Mouse (Mus musculus) liver, embryonic 11.5 days (tissue): ENCODE data around the gene Cwf19l1. TPM values are rescaled to one million over a fixed set of nuclear protein-coding genes. Genes with fewer than 3 reads are reported as not detected.
A peak's percentile ranks its signal among the peaks of the same experiment; 100 is the strongest.
"Not testable (repeated sequence)": the region's sequence is repeated elsewhere in the genome, so short reads cannot be mapped to it uniquely, and the experiment has no call there.

Experiments
- ATAC-seq: fragments of 200-750 bp; cut with Nextera tagmentation; replicated peaks from 2 replicates; pipeline ENCODE4 v1.8.0; 2017; ENCODE audit warnings: moderate number of reproducible peaks, mild to moderate bottlenecking, moderate TSS enrichment, moderate library complexity; ENCODE audit not compliant: low FRiP score
- DNase-seq: peaks from one replicate; pipeline ENCODE4 v3.0.0-alpha.2; 2017; ENCODE audit warnings: low spot score
- H3K27ac ChIP-seq: fragments of 300-500 bp; sonication (generic); 2 replicates; pipeline ENCODE4 v1.5.1; 2014; ENCODE audit warnings: mild to moderate bottlenecking, low read depth, low read length, control low read depth
- H3K27me3 ChIP-seq: fragments of 300-500 bp; sonication (generic); replicated peaks from 2 replicates; pipeline ENCODE4 v1.6.1; 2014; ENCODE audit warnings: low read length, mixed read lengths; ENCODE audit not compliant: control insufficient read depth, insufficient read depth
- H3K36me3 ChIP-seq: fragments of 300-500 bp; sonication (generic); 2 replicates; pipeline ENCODE4 v1.6.1; 2014; ENCODE audit warnings: mild to moderate bottlenecking, low read length, moderate library complexity, mixed read lengths; ENCODE audit not compliant: control insufficient read depth, insufficient read depth
- H3K4me1 ChIP-seq: fragments of 300-500 bp; sonication (generic); replicated peaks from 2 replicates; pipeline ENCODE4 v1.6.1; 2014; ENCODE audit warnings: low read length, mixed read lengths; ENCODE audit not compliant: control insufficient read depth, insufficient read depth
- H3K4me2 ChIP-seq: fragments of 300-500 bp; sonication (generic); 2 replicates; pipeline ENCODE4 v1.6.1; 2014; ENCODE audit warnings: mild to moderate bottlenecking, control low read depth, moderate library complexity
- H3K4me3 ChIP-seq: fragments of 300-500 bp; sonication (generic); 2 replicates; pipeline ENCODE4 v1.5.1; 2014; ENCODE audit warnings: low read depth, low read length, control low read depth
- H3K9ac ChIP-seq: fragments of 300-500 bp; sonication (generic); 2 replicates; pipeline ENCODE4 v1.6.1; 2014; ENCODE audit warnings: low read depth, low read length, control low read depth
- H3K9me3 ChIP-seq: fragments of 300-500 bp; sonication (generic); 2 replicates; pipeline ENCODE4 v1.6.1; 2016; ENCODE audit warnings: low read length, inconsistent platforms, mixed read lengths; ENCODE audit not compliant: control insufficient read depth
- WGBS: fragments of 180-500 bp; shearing (Covaris S2); extraction: QIAGEN DNeasy Blood & Tissue Kit; methylation state at CpG from one replicate; pipeline ENCODE4 v1.1.7; 2014; 5-methylcytosine and 5-hydroxymethylcytosine counted together
- polyA plus RNA-seq: library from polyadenylated mRNA; unstranded; fragments of >200 nt; fragmentation: Nextera tagmentation; extraction: Ambion mirVana; gene quantifications from 2 replicates; pipeline ENCODE4 v1.2.1, GENCODE M21; 2014

Cwf19l1 gene
- polyA plus RNA-seq, 1 experiment from 2014 or later, result 42.3 TPM

DNA sequence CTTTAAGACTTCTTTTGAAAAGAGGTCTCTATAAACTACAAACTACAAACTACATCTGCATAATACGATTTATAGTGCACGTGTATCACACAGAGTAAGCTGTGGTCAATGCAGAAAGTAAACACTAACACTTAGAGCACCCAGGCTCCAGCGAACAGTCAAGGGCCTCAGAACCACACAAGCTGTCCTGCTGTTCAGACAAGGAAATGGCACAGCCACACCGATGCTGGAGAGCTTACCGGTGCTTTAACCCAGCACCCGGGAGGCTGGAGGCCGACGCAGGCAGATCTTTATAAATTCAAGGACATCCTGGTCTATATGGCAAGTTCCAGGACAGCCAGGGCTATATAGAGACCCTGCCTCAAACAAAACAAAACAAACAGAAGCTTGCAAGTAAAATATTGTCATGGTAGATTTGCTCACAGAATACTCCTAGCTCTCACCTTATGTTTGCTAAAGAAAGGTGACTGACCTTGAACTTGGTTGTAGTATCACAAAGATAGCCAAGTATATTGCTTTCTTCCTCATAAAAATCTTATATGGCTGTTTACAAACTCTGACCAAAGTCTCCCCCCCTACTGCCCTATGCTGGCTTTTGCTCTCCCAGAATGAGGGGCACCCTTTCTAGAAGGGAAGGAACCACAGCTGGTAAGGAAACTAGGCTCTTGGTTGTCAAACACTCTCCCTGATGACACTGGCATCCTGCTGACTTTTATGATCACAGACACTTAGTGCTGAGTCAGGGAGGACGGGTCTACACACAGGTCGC lies 7.8 kb downstream of the Cwf19l1 start:
- Histone ChIP-seq H3K4me2 (no peak overlapping the region), H3K36me3 (peaks cover 40% of the 10 kb centered on the region), H3K27ac (no peak overlapping the region), H3K4me1 (no peaks in the 10 kb centered on the region), H3K9ac (no peak overlapping the region), H3K9me3 (no peaks in the 10 kb centered on the region), H3K27me3 (no peaks in the 10 kb centered on the region), H3K4me3 (no peak overlapping the region)
- ATAC-seq (no peak), DNase-seq (no peak)
- 89% methylated on average over 10 of the region's 10 CpGs for WGBS

DNA sequence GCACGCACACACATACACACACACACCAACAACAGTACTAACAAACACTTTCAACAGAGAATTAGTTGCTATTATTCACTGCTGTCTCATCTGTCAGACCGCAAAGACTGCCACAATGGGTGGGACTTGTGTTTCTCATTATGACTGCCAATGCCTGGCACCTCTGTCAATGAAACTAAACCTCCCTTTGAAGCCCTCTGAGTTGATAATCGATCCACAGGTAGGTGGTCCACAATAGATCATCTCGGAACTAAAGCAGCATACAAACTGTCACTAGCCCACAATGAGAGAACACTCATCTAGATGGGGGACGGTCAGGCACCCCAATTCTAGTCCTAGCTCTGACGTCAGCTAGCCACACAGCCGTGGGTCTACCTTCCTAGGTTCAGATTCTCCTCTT lies 14.5 kb downstream of the Cwf19l1 start:
- WGBS, result 91% methylated on average over 7 of the region's 7 CpGs
- Histone ChIP-seq H3K9ac (no peak overlapping the region), H3K4me3 (no peak overlapping the region), H3K27me3 (no peaks in the 10 kb centered on the region), H3K27ac (no peak overlapping the region), H3K36me3 (peaks cover 39% of the 10 kb centered on the region), H3K4me1 (no peaks in the 10 kb centered on the region), H3K4me2 (no peak overlapping the region), H3K9me3 (no peaks in the 10 kb centered on the region)
- DNase-seq (no peak), ATAC-seq (no peak)

DNA sequence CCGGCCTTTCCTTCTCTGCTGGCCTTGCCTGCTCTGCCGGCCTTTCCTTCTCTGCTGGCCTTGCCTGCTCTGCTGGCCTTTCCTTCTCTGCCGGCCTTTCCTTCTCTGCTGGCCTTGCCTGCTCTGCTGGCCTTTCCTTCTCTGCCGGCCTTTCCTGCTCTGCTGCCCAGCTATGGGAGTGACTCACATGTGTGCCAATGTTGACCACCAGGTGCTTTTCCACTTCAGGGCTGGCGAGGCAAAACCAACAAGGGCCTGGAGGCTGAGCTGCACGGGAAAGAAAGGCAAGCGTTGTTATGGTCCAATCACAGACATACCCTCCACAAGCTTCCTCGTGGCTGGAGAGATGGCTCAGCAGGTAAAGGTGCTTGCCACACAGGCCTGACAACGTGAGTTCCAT lies 15.0 kb downstream of the Cwf19l1 start:
- H3K36me3 ChIP-seq, result peaks cover 39% of the 10 kb centered on the region
- H3K27ac ChIP-seq, H3K4me1 ChIP-seq, H3K9me3 ChIP-seq, DNase-seq, H3K9ac ChIP-seq, ATAC-seq, H3K4me2 ChIP-seq, H3K27me3 ChIP-seq, H3K4me3 ChIP-seq: not testable (repeated sequence)
- 91% methylated on average over 7 of the region's 9 CpGs for WGBS

DNA sequence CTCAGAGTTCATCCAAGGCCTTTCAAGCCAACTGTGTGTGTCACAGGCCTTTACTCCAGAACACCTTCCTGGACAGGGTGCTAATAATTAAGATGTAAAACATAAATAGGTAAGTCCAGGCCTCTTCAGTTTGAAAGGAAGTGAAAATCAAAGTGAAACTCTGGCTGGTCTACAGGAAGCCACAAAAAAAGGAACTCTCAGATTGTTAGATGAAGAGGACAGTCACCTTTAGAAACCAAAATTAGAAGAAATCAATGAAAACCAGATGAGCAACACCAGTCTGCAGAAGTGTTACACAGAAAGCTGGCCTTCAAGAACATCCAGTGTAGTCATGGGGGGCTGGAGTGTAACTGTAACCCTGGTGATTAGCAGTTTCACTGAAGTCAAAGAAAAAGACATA lies 17.9 kb downstream of the Cwf19l1 start:
- no peaks in the 10 kb centered on the region for H3K27me3 ChIP-seq
- ATAC-seq, result no peak
- no peak overlapping the region for H3K4me3 ChIP-seq
- DNase-seq, result no peak
- H3K9me3 ChIP-seq, result no peaks in the 10 kb centered on the region
- no peaks in the 10 kb centered on the region for H3K4me1 ChIP-seq
- no peak overlapping the region for H3K27ac ChIP-seq
- H3K4me2 ChIP-seq, result no peak overlapping the region
- H3K9ac ChIP-seq, result no peak overlapping the region
- H3K36me3 ChIP-seq, result peaks cover 33% of the 10 kb centered on the region

DNA sequence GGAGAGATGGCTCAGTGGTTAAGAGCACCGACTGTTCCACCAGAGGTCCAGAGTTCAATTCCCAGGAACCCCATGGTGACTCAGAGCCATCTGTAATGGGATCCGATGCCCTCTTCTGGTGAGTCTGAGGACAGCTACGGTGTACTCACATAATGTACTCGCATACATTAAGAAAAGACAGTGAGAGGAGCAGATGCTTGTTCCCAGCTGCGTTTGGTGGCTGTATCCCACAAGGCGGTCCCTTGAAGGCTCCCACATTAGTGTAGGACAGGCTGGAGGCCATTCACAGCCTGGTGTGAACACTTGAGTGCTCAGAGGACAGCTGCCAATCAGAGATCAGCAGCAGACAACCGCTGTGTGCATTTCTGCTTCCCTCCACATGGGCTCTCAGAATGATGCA lies 24.0 kb downstream of the Cwf19l1 start:
- Histone ChIP-seq H3K4me2 (no peak overlapping the region), H3K9ac (no peak overlapping the region), H3K27ac (no peak overlapping the region), H3K27me3 (no peaks in the 10 kb centered on the region), H3K9me3 (no peaks in the 10 kb centered on the region), H3K4me1 (peaks cover 2% of the 10 kb centered on the region; the same call in 1 of the 2 replicates), H3K4me3 (no peak overlapping the region), H3K36me3 (peaks cover 28% of the 10 kb centered on the region)
- no peak for DNase-seq
- ATAC-seq, result no peak
- WGBS, result 70% methylated on average over 7 of the region's 7 CpGs

DNA sequence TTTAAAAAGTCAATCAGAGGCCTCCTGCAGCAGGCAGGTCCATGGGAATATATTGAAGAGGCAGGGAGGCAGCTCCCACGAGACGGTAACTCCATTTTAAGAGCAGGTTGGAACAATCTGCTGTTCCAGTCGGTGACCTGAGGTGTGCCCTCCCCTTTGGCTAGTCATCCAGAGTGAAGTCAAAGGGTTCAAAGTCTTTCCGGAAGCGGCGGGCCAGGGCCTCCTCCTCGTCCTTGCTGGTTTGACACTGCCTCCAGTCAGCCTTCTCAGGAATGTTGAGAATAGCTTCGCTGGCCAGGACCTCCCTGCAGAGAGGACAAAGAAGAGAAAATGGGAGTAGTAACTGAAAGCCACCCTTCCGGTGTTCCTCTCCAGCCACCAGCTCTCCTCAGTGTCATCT lies 25.3 kb downstream of the Cwf19l1 start:
- Histone ChIP-seq H3K9me3 (no peaks in the 10 kb centered on the region), H3K27ac (no peak overlapping the region), H3K36me3 (peaks cover 23% of the 10 kb centered on the region), H3K4me2 (no peak overlapping the region), H3K27me3 (no peaks in the 10 kb centered on the region), H3K4me3 (no peak overlapping the region), H3K4me1 (peaks cover 11% of the 10 kb centered on the region), H3K9ac (no peak overlapping the region)
- DNase-seq (no peak), ATAC-seq (no peak)
- 86% methylated on average over 9 of the region's 9 CpGs for WGBS

DNA sequence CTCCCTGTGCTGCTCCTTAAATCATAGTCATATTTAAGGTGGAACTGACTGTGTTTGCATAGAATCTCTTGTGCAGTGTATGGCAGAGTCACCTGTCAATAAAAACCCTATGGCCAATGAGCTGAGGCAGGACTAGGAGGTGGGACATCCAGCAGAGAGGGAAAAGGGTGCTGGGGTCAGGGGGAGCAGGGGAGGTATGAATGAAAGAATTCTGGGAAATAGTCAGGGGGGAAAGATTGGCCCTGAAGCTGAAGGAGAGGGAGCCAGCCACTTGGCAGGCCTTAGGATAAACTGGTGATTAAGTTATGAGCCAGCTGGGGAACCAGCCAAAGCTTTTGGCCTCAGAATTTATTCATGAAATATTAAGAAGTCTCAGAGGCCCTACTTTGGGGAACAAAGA lies 26.7 kb downstream of the Cwf19l1 start:
- H3K27me3 ChIP-seq, result no peaks in the 10 kb centered on the region
- H3K36me3 ChIP-seq, result peaks cover 22% of the 10 kb centered on the region
- no peak overlapping the region for H3K27ac ChIP-seq
- H3K4me2 ChIP-seq, result no peak overlapping the region
- ATAC-seq (no peak), DNase-seq (no peak)
- H3K4me3 ChIP-seq, result no peak overlapping the region
- H3K9me3 ChIP-seq, result no peaks in the 10 kb centered on the region
- H3K4me1 ChIP-seq, result peaks cover 16% of the 10 kb centered on the region
- H3K9ac ChIP-seq, result no peak overlapping the region

DNA sequence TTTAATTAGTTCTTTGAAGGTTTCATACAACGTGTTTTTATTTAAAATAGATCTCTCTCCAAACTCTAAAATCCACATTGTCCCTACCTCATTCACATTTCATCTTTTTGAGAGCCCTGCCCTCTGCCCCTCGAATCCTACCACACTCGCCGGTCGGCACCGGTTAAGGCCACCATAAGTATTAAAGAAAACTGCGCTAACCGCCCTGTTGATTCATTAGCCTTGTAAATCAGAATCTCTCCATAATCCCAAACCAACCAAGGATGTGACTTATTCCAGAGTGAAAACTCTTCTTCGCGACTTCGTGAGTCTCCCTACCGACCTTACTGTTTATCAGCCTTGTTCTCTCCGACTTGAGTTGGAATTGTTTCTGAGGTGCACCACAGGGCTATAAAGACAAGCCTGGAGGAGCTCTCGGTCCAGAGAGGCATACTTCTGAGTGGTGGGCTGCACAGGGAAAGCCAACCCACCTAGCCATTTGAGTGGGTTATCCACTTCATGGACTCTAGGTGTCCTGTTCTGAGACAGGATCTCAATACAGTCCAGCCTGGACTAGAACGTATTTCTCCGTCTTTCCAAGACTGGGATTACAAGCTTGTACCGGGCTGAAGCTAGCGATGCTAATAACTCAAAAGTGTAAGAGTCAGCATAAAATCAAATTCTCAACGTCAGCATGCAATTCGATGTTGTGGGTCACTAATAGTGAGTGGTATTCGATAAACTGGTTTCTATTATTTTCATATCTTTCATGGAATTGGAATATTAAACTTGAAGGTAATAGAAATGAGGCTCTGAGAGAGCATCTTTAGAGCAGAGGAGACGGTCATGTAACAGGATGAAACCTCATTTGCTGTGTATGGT lies 27.8 kb downstream of the Cwf19l1 start:
- Histone ChIP-seq H3K4me2 (peak overlapping the region; percentile 85), H3K27me3 (no peaks in the 10 kb centered on the region), H3K9me3 (no peaks in the 10 kb centered on the region), H3K9ac (peak overlapping the region; percentile 58), H3K36me3 (peaks cover 15% of the 10 kb centered on the region), H3K4me1 (peaks cover 16% of the 10 kb centered on the region), H3K27ac (no peak overlapping the region), H3K4me3 (peak overlapping the region; percentile 91)
- ATAC-seq (peak; percentile 37), DNase-seq (no peak)
- 31% methylated on average over 22 of the region's 22 CpGs for WGBS
